Mouse (Mus musculus): ENCODE data around the gene Tcf15.

GRCm38 (mm10) chr2:152189640-152190039 is 46.3 kb downstream of the Tcf15 start:
- TF ChIP-seq MAFK (IDR thresholded peaks at IDR 0.05; ENCODE audit: insufficient read depth, low read depth, low read length) (no peak), ZC3H11A (IDR thresholded peaks at IDR 0.05; ENCODE audit: borderline replicate concordance, low read depth, low read length) (no peak), CHD2 (IDR thresholded peaks at IDR 0.05; ENCODE audit: low read depth, low read length) (no peak), HCFC1 (IDR thresholded peaks at IDR 0.05; ENCODE audit: borderline replicate concordance, insufficient read depth, low read length) (no peak), ZNF384 (IDR thresholded peaks at IDR 0.05; ENCODE audit: low read depth, low read length) (no peak)

Data from ES-E14 (cell line).